Mouse (Mus musculus) midbrain, embryonic 11.5 days (tissue): ENCODE measurements at regions not wholly inside any gene's neighbourhood (a gene's known extent, or its start where the extent isn't known, plus 50 kb on each side); places are given as distances from the start of the nearest gene placed in this dataset.

Experiments used
- ATAC-seq: fragments of 200-750 bp; cut with Nextera tagmentation; 2 replicates; pipeline ENCODE4 v1.8.0; 2017; ENCODE audit warnings: moderate TSS enrichment, moderate library complexity; ENCODE audit not compliant: low FRiP score
- DNase-seq: peaks from one replicate; pipeline ENCODE4 v3.0.0; 2015; ENCODE audit warnings: low spot score; ENCODE audit errors: missing footprints
- H3K27ac ChIP-seq: fragments of 300-500 bp; sonication (generic); 2 replicates; pipeline ENCODE4 v1.5.1; 2014; ENCODE audit warnings: low read depth, low read length
- H3K27me3 ChIP-seq: fragments of 300-500 bp; sonication (generic); 2 replicates; pipeline ENCODE4 v1.6.1; 2014; ENCODE audit warnings: mild to moderate bottlenecking, low read length, moderate library complexity, mixed read lengths; ENCODE audit not compliant: control insufficient read depth, insufficient read depth
- H3K36me3 ChIP-seq: fragments of 300-500 bp; sonication (generic); 2 replicates; pipeline ENCODE4 v1.6.1; 2014; ENCODE audit warnings: mild to moderate bottlenecking, low read length, moderate library complexity, mixed read lengths; ENCODE audit not compliant: control insufficient read depth, insufficient read depth
- H3K4me1 ChIP-seq: fragments of 300-500 bp; sonication (generic); 2 replicates; pipeline ENCODE4 v1.6.1; 2014; ENCODE audit warnings: low read length; ENCODE audit not compliant: control insufficient read depth, insufficient read depth
- H3K4me2 ChIP-seq: fragments of 300-500 bp; sonication (generic); 2 replicates; pipeline ENCODE4 v1.6.1; 2014; ENCODE audit warnings: mild to moderate bottlenecking, moderate library complexity
- H3K4me3 ChIP-seq: fragments of 300-500 bp; sonication (generic); 2 replicates; pipeline ENCODE4 v1.5.1; 2014; ENCODE audit warnings: low read depth, low read length
- H3K9ac ChIP-seq: fragments of 300-500 bp; sonication (generic); 2 replicates; pipeline ENCODE4 v1.6.1; 2014; ENCODE audit warnings: low read length
- H3K9me3 ChIP-seq: fragments of 300-500 bp; sonication (generic); 2 replicates; pipeline ENCODE4 v1.6.1; 2016; ENCODE audit warnings: low read length; ENCODE audit not compliant: control insufficient read depth
- WGBS: fragments of 180-500 bp; shearing (Covaris S2); extraction: QIAGEN DNeasy Blood & Tissue Kit; methylation state at CpG from one replicate; pipeline ENCODE4 v1.1.7; 2014; 5-methylcytosine and 5-hydroxymethylcytosine counted together

DNA sequence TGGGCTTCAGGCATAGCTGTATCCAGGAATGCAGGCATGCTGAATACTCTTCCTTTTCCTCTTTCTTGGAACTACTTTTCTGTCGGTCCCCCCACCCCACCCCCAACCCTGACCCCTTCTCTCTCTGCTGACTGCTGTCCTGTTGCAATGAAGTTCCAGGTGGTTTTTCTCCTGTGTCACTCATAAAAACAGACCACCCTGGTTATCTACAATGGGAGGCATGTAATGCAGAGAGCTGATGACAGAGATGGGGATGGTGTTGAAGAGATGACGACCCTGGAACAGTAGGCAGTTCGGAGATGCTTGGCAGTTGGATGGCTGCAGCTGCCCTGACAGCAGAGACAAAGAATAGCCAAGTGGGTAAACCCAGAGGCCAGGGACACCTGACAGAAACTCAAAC lies 195.5 kb downstream of the Rybp start:
- Histone ChIP-seq H3K27me3 (no peaks in the 10 kb centered on the region), H3K4me2 (no peak overlapping the region), H3K9me3 (no peaks in the 10 kb centered on the region), H3K4me3 (no peak overlapping the region), H3K9ac (no peak overlapping the region), H3K36me3 (no peaks in the 10 kb centered on the region), H3K4me1 (no peaks in the 10 kb centered on the region), H3K27ac (no peak overlapping the region)
- 71% methylated on average over 3 of the region's 3 CpGs for WGBS
- ATAC-seq: no peak
- DNase-seq: no peak

DNA sequence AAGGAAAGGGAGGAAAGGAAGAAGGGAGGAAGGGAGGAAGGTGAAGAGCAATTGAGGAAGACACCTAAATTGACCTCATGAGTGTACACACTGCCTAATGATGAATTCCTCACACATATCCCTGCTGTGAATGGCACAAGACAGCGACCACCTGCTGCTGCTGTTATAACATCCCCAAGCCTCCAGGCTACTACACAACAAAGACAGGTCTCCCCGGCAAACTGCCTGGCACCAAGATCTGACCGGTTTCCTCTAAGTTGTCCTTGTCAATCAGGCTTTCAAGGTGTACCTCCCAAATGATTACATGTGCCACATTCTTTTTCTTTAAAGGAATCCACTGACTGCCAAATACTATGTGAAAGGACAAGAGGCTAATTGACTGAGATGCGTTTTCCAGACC lies 198.7 kb downstream of the Rybp start:
- Histone ChIP-seq H3K36me3 (no peaks in the 10 kb centered on the region), H3K27me3 (no peaks in the 10 kb centered on the region), H3K9ac (no peak overlapping the region), H3K9me3 (no peaks in the 10 kb centered on the region), H3K4me3 (no peak overlapping the region), H3K27ac (no peak overlapping the region), H3K4me1 (no peaks in the 10 kb centered on the region), H3K4me2 (no peak overlapping the region)
- ATAC-seq (no peak), DNase-seq (no peak)
- 74% methylated on average over 4 of the region's 4 CpGs for WGBS

DNA sequence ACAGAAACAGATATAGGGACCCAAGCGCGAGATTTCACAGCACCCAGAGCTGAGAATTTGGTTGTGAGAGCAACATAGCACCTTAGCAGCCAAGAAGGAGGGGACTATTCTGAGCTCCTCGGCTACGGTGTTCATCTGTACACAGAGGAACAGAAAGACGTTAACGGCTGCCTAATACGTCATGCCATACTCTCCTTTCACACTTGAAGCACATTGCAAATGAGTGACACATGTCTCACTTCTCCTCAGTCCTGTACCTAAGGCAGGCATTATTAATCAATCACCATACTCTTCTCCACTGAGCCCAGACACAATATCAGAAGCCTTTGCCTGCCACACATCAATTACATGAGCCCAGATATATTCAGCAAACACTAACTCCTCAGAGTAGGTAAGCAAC lies 200.5 kb downstream of the Rybp start:
- 88% methylated on average over 7 of the region's 7 CpGs for WGBS
- Histone ChIP-seq H3K4me2 (no peak overlapping the region), H3K9ac (no peak overlapping the region), H3K36me3 (no peaks in the 10 kb centered on the region), H3K9me3 (no peaks in the 10 kb centered on the region), H3K4me1 (no peaks in the 10 kb centered on the region), H3K4me3 (no peak overlapping the region), H3K27ac (no peak overlapping the region), H3K27me3 (no peaks in the 10 kb centered on the region)
- DNase-seq (peak; percentile 81), ATAC-seq (no peak)

DNA sequence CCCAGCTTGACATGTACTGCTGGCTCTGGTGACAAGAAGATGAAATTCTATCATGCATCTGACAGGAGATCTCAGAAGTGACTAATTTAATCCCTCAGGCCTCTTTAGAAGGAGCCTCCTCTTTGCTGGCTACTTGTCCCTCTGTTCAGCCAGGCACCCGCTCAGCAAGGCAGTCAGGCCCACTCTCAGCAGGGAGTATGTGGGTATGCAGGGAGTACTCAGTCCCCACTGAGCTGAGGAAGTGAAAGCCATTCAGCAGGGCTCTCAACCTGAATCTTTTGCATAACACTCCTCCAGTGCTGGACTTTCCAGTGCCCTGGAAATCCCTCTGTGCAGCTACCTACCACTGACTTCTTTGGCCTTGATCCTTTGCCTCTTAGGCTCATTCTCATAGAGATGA lies 201.3 kb downstream of the Rybp start:
- DNase-seq: peak; percentile 69

DNA sequence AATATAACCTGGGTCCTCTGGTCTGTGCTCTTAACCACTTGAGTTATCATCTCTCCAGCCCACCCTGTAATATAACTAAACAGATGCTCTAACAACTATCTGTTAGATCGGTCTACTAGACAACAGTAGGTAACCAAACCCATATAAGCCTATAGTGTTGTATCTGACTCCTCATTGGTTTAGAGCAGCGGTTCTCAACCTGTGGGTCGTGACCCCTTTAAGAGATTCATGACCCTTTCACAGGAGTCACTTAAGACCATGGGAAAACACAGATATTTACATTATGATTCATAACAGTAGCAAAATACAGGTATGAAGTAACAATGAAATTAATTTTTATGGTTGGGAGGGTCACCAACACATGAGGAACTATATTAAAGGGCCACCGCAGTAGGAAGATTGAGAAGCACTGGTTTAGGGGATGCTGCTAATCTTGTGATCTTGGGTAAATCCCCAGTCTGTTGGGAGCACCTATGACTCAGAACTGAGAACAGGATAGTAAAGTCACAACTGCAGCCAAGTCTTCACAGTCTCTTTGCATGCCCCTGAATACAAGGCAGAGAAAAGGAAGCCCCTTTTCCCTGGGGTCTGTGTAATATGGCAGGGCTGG lies 203.3 kb downstream of the Rybp start:
- Histone ChIP-seq H3K27ac (no peak overlapping the region), H3K4me1 (no peaks in the 10 kb centered on the region), H3K36me3 (no peaks in the 10 kb centered on the region), H3K9me3 (no peaks in the 10 kb centered on the region), H3K27me3 (no peaks in the 10 kb centered on the region), H3K9ac (no peak overlapping the region), H3K4me3 (no peak overlapping the region), H3K4me2 (no peak overlapping the region)
- DNase-seq (peak; percentile 0), ATAC-seq (no peak)
- WGBS: 94% methylated on average over 4 of the region's 4 CpGs

More for the DNA sequence above, 201.3 kb downstream of the Rybp start:
- H3K27ac ChIP-seq: no peak overlapping the region
- H3K36me3 ChIP-seq: no peaks in the 10 kb centered on the region
- no peak overlapping the region for H3K4me2 ChIP-seq
- H3K4me1 ChIP-seq: no peaks in the 10 kb centered on the region
- no peak for ATAC-seq
- no peak overlapping the region for H3K9ac ChIP-seq
- no peaks in the 10 kb centered on the region for H3K9me3 ChIP-seq
- no peaks in the 10 kb centered on the region for H3K27me3 ChIP-seq
- WGBS: 25% methylated on average over 1 of the region's 1 CpGs
- H3K4me3 ChIP-seq: no peak overlapping the region

DNA sequence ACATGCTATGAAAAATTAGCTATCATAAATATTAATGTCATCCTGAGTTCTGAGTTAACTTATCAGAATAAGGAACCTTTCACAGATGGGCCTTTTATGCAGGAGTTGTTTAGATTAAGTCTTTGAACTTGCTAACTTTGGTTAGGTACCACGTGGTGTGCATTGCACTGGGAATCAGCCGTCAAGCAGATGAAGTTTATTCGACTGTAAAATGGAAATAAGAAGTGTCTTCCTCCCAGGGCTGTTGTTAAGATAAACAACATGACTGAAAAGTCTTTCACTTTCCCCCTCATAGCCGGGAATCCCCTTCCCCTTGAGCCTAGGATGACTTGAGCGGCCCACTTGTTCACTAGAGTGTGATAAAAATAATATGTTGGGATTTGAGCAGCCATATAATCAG lies 204.2 kb downstream of the Rybp start:
- 87% methylated on average over 5 of the region's 5 CpGs for WGBS
- Histone ChIP-seq H3K9ac (no peak overlapping the region), H3K27me3 (no peaks in the 10 kb centered on the region), H3K4me2 (no peak overlapping the region), H3K4me1 (no peaks in the 10 kb centered on the region), H3K4me3 (no peak overlapping the region), H3K36me3 (no peaks in the 10 kb centered on the region), H3K9me3 (no peaks in the 10 kb centered on the region), H3K27ac (no peak overlapping the region)
- ATAC-seq (no peak), DNase-seq (peak; percentile 8)

DNA sequence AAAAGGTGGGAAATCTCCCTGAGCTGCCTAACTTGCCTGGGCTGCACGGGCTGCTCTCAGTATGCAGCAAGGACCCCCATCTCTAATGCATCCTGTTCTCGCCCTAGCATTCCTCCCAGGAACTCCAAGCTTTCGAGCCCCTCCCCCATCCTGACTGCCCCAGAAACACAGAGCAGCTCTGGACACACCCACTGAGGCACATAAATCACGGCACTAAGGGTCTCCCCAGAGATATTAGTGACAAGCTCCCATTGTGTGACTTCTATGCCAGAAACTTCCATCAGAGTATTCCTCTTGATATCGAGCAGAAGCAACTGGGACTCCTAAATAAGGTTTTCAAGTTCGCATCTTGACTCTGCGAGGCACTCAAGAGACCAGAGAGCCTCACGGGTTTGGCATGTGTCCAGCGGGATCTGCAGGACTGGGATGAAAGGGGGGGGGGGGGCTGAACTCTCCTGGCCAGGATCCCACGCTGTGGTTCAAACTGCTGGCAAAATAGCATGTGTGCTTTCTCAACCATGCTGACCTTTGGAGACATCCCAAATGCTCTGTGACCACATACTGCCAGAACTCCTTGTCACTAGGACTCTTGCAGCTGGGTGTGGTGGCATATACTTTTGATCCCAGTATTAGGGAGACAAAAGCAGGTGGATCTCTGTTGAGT lies 212.5 kb downstream of the Rybp start:
- Histone ChIP-seq H3K4me1 (peaks cover 6% of the 10 kb centered on the region), H3K27ac (no peak overlapping the region), H3K9ac (no peak overlapping the region), H3K36me3 (no peaks in the 10 kb centered on the region), H3K4me3 (no peak overlapping the region), H3K4me2 (no peak overlapping the region), H3K9me3 (no peaks in the 10 kb centered on the region), H3K27me3 (no peaks in the 10 kb centered on the region)
- ATAC-seq (no peak; the same call in 1 of the 2 replicates), DNase-seq (peak; percentile 84)
- 38% methylated on average over 10 of the region's 10 CpGs for WGBS

DNA sequence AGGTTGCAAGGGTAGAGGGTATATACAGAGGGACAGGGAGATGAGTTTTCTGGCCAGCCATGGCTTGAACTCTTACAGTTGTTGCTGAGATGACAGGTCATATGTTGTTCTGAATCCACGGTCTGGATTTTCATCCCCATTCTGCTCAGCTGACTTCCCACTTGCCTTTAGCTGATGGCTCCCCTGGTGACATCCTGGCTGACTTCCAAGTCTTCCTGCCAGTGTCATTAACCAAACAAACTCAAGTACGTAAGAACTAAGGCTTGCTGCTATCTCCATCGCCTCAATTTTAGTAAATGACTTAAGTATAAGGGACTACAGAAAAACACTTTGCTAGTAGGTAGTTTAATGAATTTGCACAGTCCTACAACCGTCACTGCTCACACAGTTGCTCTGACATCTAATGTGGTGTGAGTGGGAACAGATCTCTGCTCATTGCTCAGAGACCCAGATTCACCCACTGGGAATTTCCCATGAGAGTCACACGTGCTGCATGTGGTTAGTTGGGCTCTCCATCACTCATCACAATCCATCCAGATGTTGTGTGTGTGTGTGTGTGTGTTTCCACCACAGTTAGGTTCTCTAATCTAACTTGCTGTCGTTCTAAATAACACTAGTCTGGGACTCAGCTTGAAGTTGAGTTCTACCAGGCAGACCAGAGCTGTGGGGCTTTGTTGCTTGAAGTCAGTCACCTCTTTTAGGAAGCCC lies 214.9 kb downstream of the Rybp start:
- Histone ChIP-seq H3K9me3 (no peaks in the 10 kb centered on the region), H3K9ac (no peak overlapping the region), H3K27me3 (no peaks in the 10 kb centered on the region), H3K4me2 (no peak overlapping the region), H3K4me1 (peaks cover 6% of the 10 kb centered on the region), H3K4me3 (no peak overlapping the region), H3K27ac (no peak overlapping the region), H3K36me3 (no peaks in the 10 kb centered on the region)
- no peak for DNase-seq
- ATAC-seq: no peak
- WGBS: 75% methylated on average over 6 of the region's 6 CpGs

DNA sequence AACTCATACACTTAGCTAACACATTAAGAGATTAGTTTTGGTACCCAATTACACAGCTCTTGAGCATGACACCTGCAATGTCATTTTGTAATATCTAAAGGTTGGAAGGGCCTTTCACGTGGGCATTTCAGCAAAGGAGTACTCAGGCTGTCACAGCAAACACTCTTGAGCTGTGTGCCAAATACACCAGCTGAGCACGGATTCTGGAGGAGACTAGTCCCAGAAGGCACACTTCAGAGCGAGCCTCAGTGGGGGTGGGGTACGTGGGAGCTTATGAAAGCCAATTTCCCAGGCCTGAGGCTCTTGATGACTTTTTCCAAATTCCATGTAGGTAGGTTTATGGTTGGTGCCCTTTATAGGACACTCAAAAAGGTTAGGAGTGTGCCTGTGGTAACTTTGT lies 218.1 kb downstream of the Rybp start:
- DNase-seq: no peak
- H3K36me3 ChIP-seq: no peaks in the 10 kb centered on the region
- no peaks in the 10 kb centered on the region for H3K27me3 ChIP-seq
- no peak overlapping the region for H3K9ac ChIP-seq
- H3K4me3 ChIP-seq: no peak overlapping the region
- H3K9me3 ChIP-seq: no peaks in the 10 kb centered on the region
- no peak for ATAC-seq
- no peaks in the 10 kb centered on the region for H3K4me1 ChIP-seq
- 77% methylated on average over 4 of the region's 4 CpGs for WGBS
- no peak overlapping the region for H3K4me2 ChIP-seq
- no peak overlapping the region for H3K27ac ChIP-seq
